Mouse (Mus musculus) 3134 (cell line): Measurements from ENCODE around the gene Llgl2.
"Not testable (repeated sequence)": the region's sequence is repeated elsewhere in the genome, so short reads cannot be mapped to it uniquely, and the experiment has no call there.

Source experiments
- DNase-seq: peaks from one replicate; pipeline ENCODE4 v3.0.0-alpha.2; 2011; ENCODE audit warnings: low spot score; ENCODE audit not compliant: insufficient read length; ENCODE audit errors: extremely low read depth

Gene Llgl2

DNA sequence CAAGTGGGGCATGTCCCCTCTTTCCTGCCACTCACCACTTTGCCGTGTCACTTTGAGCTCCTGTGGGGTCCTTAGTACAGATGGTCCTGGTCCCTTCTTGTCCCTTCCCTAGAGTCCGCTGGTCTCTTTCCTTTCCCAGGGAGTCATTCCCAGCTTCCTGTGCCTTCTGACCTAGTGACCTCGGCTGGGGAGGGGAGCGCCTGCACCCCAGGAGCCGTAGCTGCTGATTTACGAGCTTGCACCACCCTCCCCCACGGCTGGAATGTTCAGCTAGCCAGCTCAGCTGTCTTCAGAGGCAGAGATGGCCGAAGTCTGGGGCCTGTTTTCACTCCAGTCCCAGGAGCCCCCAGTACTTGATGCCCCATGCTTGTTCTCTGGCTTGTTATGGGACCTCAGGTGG lies 8.7 kb downstream of the Llgl2 start:
- no peak for DNase-seq

DNA sequence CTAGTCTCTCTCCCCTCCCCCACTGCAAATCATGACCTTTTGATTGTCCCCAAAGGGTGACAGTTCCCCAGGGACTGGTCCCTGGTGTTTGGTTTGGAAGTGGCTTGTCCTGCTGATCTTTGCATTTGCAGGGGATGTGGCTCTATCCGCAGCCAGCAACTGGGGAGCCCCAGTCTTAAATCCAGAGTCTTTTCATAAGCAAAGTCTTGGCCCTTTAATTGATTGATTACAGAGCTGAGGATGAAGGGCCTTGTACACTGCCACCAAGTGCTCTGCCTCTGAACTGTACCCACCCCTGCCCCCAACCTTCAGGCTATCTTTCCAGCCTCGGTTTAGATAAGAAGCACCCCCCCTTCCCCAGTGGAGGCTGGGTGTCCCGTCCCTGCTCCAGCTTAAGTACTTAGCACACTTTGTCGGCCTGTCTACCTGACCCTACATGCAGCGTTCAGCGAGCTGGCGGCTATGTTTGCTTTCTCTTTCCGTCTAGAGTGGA lies 9.2 kb downstream of the Llgl2 start:
- no peak for DNase-seq

DNA sequence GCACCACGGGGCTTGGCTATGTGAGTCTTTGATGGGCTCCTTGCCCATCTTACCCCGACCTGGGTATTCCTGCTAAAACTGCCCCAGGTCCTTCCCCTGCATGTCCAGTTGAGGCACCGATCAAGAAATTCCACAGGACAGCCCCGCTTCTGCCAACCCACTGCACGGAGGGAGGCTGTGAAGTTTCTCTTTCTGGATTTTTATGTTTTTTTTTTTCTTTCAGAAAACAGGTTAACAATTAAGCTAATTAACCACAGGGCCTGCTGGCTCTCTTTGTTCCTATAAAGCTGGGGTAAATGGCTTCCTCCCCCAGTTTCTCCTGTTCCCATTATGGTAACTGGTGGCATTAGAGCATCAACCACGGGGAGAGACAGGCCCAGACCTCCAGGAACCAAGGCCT lies 10.2 kb downstream of the Llgl2 start:
- no peak for DNase-seq

DNA sequence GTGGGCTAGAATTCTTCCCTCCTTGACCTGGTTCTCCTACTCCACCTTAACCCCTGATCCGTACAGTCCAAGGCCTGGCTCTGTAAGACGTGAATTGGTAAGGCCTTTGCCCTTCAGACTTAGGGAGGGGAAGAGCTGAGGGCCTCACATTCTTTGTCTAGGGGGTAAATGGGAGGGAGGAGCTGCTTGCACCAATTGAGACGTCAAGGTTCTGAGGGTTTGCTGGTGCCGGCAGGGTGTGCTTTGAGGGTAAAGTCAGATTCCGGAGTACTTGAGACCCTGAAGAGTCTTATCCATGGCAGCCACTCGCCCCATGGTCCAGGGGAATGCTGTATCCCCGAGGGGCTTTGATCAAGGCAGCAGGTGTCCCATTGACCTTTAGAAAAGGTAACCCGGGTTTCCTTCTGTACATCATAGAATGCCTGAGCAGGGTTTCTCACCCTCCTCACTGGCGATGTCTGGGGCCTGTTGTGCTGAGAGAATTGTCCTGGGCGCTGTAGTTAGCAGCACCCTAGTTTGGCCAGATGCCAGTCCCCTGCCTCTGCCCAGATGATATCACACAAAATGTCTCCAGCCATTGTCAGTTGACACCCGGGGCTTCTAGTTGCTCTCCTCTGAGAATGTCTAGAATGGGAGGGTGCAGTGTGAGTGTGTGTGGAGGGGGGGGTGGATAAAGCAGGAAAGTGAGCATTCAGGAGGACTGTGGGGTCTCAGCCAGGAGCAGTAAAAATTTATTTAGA lies 13.0 kb downstream of the Llgl2 start:
- DNase-seq: no peak

DNA sequence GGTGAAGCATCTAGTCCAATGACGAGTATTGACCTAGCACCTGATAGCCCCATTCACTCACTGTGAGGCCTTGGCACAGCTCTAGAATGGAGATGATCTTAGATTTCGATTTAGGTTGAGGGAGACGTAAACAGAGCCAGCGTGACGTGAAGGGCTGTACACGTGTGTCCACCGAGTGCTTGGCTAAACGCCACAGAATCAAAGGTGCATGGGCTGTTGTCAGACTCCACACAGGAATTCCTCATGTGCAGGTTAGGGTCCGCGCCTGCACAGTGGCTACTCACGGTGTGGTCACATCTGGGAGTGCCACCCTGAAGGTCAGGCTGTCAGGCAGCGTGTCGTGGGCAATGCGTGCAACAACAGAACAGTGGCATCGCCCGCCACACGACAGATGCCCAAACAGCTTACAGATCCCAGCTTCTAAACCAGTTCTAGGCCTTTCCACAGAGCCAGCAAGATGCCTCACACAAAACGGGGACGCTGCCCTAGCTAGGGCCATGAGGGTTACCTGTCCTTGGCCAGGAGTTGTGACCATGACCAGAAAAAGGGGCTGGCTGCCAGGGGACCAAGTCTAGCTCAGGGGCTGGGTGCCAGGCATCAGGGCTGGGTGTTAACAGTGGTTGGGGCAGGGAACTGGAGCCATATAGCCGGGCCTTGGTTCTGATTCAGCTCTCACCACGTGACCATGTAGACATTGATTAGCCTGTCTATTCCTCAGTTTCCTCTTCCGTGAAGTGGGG lies 13.9 kb downstream of the Llgl2 start:
- no peak for DNase-seq

DNA sequence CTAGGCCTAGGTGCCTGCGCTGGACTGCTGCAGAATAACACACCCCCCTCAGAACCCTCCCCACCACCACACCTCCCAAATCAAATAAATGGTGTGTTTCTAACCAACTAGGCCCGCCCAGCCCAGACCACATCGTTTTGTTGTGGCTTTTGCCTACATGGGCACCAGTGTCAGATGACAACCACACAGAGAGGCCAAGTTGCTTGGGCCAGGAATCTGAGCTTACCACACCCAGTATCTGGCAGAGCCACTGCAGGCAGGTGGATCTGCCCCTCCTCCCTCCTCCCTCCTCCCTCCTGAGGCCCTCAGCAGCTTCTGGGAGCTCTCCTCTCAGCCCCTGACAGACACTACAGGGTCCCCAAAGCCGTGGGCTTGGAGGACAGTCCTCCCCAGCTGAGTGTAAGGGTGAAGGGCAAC lies 15.1 kb downstream of the Llgl2 start:
- peak; percentile 46 for DNase-seq

DNA sequence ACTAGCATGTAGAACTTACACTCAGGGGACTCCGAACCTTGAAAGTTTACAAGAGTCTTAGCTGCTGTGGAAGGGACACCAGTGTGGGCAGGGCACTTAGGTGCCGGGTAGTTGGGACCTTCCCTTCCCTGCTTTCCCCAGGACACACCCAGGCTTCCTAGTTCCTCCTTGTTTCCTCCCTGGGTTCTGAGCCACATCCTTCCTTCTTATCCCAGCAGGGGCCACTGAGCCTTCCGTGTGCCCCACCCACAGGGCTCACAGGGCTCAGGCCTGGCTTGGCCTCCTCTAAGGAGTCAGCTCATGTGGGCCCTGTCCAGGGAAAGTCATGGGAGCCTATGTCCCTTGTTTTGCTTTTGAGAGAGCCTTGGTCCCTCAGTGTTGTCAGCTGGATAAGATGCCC lies 15.9 kb downstream of the Llgl2 start:
- no peak for DNase-seq

DNA sequence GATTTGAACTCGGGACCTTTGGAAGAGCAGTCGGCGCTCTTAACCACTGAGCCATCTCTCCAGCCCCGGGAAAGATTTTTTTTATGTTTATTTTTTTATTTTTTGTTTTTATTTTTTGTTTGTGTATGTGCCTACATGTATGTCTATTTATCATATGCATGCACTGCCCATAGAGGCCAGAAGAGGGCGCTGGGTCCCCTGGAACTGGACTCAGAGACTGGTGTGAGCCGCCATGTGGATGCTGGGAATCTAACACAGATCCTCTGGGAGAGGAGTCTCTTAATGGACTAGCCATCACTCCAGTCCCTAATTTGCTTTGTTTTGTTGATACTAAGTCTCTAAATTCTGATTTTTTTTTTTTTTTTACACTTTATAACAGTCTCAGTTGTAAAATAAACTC lies 17.2 kb downstream of the Llgl2 start:
- no peak for DNase-seq

DNA sequence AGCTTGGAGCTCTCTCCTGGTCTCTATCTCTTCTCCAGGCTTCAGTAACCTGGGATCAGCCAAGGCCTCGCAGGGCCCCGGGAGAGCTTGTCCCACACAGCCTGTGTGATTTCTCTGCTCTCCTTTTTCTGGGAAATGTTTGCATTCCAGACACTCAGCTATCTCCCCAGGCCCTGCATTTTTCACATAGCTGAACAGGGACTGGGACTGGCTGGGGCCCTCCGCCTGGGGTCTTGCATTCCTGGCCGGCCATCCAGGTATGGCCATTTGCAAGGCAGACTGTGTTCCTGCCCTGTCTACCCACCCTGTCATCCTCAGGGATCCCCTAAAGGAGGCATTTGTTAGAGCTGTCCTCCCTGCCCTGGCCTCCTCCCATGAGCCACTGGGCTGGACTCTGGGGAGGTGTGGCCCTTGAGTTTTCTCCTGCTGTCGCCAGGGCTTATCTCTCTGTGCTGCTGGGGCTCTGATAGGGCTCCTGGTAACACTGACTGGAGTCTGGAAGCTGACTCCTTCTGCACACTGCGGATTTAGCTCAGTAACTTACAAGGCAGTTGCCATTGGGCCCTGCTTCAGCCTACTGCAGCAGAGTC lies 18.2 kb downstream of the Llgl2 start:
- DNase-seq: no peak

DNA sequence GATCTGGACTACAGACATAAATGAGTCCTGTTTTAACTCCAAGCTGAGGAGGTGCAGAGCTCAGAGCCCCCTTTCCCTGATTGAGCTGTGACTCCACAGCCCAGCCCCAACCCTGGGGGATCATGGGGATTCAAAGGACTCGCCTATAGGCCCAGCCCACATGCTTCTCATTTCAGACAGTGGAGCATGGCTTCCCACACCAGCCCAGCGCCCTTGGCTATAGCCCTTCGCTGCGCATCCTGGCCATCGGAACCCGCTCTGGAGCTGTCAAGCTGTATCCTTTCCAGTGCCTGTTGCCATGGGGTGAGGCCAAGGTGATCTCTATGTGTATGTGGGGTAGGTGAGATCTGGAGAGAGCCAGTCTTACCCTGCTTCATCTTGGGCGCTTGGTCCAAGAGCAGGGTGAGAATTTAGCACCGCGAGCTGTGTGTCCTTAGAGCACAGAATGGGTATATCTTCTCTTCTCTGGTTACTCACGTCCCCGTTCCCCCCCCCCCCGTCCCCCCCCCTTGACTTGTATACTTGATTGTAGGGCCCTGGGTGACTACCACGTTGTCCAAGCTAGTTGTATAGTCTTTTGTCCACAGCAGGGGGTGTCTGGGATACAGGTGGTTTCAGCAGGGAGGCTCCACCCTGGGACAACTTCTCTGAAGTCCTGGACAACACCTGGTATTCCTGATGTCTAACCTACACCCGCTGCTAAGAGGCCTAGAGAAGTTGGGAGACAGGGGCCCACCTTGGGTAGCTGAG lies 19.5 kb downstream of the Llgl2 start:
- no peak for DNase-seq

DNA sequence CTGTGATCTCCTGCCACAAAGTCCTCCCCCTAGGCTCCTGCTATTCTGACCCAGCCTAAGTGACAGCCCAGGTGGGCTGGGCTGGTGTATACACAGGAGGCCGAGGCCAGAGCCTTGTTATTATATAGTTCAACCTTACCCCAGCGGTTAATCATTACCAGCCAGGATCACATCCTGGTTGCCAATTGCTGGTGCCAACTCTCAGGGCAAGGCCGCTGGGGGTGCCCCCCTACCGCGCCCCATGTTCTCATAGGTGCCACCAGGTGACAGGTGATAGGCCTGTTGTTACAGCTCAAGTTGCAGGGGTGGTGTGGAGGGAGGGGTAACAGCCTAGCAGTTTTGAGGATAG lies 20.0 kb downstream of the Llgl2 start:
- no peak for DNase-seq

DNA sequence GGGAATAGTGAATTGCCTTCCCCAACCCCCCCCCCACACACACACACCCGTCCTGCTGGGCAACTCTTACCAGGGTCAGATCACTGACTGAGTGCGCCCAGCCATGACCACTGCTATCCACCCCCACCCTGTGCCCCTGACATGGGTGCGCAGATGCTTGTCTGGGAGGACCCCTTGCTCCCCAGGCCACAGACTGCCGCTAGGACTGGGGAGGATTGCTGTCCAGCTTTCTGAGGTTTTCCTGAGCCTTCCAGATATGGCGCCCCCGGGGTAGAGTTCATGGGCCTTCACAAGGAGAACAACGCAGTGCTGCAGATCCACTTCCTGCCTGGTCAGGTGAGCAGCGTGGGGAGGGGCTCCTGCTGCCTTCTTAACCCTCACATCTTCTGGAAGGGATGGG lies 20.4 kb downstream of the Llgl2 start:
- DNase-seq: no peak

DNA sequence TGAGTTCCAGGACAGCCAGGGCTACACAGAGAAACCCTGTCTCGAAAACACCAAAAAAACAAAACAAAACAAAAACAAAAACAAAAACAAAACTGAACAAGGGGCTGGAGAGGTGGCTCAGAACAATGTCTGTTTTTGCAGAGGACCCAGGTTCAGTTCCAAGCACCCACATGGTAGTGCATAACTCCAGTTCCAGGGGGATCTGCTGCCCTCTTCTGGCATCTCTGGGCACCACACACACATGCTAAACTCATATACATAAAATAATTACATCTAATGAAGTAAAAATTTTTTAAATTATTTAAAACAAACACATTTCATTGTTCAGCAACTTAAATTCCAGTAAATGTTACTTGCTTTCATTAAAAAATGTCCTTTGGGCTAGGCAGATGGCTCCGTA lies 22.0 kb downstream of the Llgl2 start:
- DNase-seq: no peak

DNA sequence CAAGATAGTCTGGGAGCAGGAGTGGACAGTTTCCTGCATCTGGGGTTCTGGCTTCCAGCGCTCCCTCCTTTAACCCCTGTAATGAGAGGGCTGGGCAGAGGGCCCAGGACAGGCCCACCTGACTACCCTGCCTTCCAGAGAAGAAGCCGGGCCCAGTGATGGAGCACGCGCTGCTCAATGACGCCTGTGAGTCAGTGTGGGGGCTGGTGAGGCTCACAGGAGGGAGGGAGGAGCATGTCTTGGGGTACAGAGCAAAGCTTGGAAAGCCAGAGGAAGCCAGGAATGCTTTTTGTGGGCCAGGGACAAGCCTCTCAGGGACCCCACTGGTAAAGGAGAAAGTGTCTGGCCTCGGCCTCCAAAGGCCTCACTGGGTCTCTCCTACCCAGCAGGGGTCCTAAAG lies 30.8 kb downstream of the Llgl2 start:
- no peak for DNase-seq

DNA sequence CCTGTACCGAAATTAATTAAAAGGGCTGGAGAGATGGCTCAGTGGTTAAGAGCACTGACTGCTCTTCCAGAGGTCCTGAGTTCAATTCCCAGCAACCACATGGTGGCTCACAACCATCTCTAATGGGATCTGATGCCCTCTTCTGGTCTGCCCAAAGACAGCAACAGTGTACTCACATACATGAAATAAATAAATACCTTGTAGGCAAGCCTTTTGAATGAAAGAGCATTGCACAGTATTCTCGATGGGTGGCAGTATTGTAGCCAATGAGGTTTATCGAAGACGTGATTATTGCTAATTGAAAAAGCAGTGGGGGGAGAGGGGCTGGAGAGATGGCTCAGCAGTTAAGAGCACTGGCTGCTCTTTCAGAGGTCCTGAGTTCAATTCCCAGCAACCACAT lies 33.3 kb downstream of the Llgl2 start:
- DNase-seq: not testable (repeated sequence)

DNA sequence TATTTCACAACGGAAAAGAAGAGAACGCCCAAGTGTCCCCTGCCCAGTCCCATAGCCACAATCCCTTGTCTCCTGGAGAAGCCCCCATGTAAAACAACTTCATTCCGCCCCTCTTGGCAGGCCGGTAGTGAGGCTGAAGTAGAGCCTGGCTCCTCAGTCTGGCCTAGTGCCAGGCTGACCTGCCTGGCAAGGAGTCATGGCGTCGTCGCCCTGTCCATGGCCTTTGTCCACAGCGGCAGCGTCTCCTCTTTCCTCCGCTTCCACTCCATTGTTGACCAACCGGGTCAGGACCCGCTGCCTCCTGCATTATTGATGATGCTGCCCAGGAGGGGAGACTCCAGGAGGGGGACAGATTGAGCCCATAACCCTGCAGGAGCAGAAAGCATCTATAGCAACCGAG lies 34.1 kb downstream of the Llgl2 start:
- no peak for DNase-seq

DNA sequence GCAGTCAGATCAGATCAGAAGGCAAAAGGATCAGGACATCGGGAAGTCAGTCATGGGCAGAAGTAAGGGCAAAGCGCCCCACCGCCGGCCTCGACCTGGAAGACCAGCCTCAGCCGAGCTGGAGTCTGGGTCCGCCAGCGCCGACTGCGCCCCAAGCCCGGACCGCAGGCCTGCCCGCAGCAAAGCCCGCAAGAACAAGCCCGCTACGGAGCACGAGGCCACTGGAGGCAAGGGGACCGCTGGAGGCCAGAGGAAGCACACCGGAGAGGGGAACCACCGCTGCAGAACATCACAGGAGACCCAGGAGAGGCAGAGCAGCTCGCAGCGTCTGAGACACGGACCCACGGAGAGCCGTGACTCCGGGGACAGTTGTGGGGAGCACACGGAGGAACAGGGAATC lies 34.5 kb downstream of the Llgl2 start, which contains the start of gene Myo15b:
Gene Myo15b (plus strand): TSS at position 53 of the 400 bp plus-strand sequence.
- DNase-seq: no peak

DNA sequence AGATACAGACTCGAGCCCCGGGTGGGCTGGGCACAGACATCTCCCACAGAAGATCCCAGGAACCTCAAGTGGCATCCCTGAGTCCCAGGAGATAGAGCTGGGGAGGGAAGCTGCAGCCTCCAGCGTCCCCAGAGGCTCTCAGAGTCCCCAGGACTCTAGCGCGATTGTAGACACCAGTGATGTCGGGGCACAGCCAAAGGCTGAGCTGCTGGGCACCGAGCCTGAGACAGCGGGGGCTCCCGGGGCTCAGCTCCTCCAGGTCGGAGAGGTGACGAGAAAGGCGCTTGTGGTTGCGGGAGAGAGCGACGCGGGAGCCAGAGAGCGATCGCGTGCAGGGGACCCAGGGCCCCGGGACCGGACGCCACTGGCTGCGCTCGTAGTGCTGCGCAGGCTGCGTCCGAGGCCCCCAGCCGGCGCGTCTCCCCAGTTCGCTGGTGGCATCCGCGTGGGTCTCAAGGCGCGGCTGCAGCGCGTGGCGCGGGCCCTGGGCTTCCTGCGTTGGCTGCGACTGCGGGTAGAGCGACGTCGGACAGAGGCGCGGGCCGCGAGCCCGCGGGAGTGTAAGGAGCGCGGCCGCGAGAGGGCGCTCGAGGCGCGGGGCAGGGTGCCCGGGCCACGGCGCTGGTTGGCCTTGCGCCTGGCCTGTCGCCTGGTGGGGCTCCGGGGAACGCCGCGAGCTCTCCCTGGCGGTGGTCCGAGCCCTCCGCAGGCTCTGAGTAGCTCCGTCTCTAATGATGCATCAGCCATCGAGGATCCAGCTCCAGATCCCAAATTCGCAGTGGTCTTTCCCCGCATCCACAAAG lies 35.5 kb downstream of the Llgl2 start:
- no peak for DNase-seq

DNA sequence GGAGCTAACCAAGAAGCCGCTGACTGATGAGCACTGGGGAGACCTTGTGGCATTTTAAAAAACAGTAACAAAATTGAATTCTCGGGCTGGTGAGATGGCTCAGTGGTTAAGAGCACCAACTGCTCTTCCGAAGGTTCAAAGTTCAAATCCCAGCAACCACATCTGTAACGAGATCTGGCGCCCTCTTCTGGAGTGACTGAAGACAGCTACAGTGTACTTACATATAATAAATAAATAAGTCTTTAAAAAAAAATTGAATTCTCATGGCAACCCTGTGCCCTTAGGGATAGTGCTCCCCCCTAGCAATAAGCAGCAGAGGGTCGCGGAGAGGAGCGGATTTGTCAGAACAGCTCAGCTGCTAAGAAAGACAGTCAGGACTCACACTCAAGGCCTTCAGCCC lies 40.0 kb downstream of the Llgl2 start:
- no peak for DNase-seq

DNA sequence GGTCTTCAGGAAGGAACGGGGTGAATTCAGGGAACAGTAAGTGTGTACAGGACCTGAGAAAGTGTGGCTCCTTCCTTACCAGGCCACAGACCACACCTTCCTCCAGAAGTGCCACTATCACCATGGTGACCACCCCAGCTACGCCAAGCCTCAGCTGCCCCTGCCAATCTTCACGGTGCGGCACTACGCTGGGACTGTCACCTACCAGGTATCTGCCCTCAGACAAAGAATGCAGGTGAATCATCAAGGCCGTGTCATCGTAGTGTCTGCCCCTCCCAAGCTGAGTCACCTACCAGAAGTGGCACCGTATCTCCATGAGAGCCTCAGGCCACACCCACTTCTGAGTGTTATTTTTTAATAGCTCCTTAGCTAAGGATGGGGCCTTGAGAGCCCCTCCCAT lies 45.5 kb downstream of the Llgl2 start:
- DNase-seq: peak; percentile 69
